Mouse (Mus musculus) skeletal muscle tissue, postnatal 0 days (tissue): ENCODE measurements around the gene Ptgis. TPM values are rescaled to one million over a fixed set of nuclear protein-coding genes. Genes with fewer than 3 reads are reported as not detected.

Experiments used
- polyA plus RNA-seq: library from polyadenylated mRNA; unstranded; fragments of >200 nt; fragmentation: Nextera tagmentation; extraction: Ambion mirVana; gene quantifications from 2 replicates; pipeline ENCODE4 v1.2.1, GENCODE M21; 2015

The Ptgis gene
- polyA plus RNA-seq = 22.2 and 22.4 TPM in 2 replicates

DNA sequence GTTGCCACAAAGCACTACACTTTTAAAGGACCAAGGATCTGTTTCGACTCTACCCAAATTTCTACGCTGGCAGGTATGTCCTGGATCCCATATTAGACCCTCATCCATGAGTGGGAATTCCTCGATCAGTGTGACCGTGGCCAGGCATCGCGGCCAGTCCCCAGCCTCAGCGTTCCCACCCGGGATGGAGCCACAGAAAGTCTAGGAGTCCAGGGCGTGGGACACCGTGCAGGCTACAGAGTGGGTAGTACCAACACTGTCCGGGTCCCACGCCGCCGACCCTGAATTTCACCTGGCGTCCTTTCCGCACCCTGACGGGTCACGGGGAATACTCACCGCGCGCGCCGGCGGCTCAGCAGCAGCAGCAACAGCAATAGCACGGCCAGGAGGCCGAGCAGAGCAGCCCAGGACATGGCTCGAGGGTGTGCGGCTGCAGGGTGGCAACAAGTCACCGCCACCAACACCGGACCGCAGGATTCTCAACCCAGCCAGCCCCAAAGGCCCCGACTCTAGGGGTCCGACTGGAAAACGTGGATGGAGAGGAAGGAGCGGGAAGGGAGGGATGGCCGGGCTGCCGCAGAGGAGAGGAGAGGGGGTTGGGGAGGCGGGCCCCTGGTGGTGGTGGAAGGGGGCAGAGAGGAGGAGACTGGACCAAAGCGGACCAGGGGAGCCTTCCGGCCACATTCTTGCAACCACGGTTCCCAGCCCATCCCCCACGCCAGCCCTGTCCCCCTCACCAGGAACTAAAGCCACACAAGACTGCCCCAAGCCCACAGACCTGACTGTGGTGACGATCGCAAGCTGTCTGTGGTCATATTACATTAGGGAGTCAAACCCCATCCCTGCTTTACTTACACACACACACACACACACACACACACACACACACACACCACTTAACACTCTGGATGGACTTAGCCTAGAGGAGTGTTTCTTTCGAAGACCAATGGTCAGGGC lies at the start of gene Ptgis:
Gene Ptgis, minus strand, starts transcription at position 597 of the 957 bp plus-strand sequence.

DNA sequence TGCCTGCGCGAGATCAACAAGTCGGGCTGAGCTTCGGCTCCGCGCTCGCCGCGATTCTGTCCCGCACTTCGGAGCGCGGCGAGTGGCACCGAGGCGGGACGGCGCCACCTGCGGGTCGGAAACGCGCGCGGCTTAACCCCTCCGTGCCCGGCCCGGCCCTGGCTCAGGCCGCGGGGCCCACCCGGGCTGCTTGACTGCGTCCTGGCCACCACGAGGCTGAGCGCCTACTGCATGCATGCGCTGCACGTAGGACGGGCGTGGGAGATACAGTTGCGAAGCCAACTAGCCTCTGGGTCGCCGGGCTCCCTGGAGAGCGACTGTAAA lies 50.4 kb downstream of the Ptgis start, which contains the start of gene Kcnb1:
Gene Kcnb1, minus strand, starts transcription at position 80 of the 324 bp plus-strand sequence.

Other genes starting within 250 kb of the Ptgis start
- gene Stau1, start 244.3 kb downstream of the Ptgis start, polyA plus RNA-seq = 48.5 and 54.0 TPM in 2 replicates
- gene Ddx27, start 225.4 kb downstream of the Ptgis start, polyA plus RNA-seq = 13.6 and 18.8 TPM in 2 replicates
- gene Znfx1, start 177.6 kb downstream of the Ptgis start, polyA plus RNA-seq = 3.6 and 4.2 TPM in 2 replicates
- gene Kcnb1, start 50.4 kb downstream of the Ptgis start, polyA plus RNA-seq = 3.1 and 3.7 TPM in 2 replicates
- 8.7 and 10.5 TPM in 2 replicates for gene B4galt5, start 108.6 kb upstream of the Ptgis start, polyA plus RNA-seq
- 11.0 and 12.4 TPM in 2 replicates for gene Slc9a8, start 181.1 kb upstream of the Ptgis start, polyA plus RNA-seq